Comparison of ENCODE assay signal across 18 mouse cellular contexts in the genomic region with DNA sequence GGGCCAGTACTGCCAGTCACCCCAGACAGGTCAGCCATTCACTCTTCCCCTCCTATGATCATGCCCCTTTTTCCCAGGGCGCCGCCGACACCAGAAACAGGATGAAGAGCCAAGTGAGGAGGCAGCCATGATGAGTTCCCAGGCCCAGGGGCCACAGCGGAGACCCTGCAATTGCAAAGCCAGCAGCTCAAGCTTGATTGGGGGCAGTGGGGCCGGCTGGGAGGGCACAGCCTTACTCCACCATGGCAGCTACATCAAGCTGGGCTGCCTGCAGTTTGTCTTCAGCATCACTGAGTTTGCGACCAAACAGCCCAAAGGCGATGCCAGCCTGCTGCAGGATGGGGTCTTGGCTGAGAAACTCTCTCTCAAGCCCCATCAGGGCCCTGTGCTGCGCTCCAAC.
"Had no signal": no experiment of that assay in that cellular context is flagged by ENCODE, and none has a peak within 500 bp of the region (broad histone marks: within the 10 kb centered on the region; RNA-seq: fewer than 3 reads in every experiment).

No protein-coding gene starts in this region.

- H3K27ac ChIP-seq: gastrocnemius, adult 2 months; heart, embryonic 10.5 days; hindbrain, embryonic 14.5 days; intestine, embryonic 15.5 days; layer of hippocampus, adult 2 months; left cerebral cortex, adult 2 months; limb, embryonic 10.5 days had no signal

- H3K4me2 ChIP-seq: heart, embryonic 12.5 days; hindbrain, embryonic 14.5 days; intestine, embryonic 15.5 days; limb, embryonic 12.5 days had no signal

- H3K4me3 ChIP-seq: gastrocnemius, adult 2 months; heart, embryonic 10.5 days; heart, embryonic 12.5 days; intestine, embryonic 15.5 days; layer of hippocampus, adult 2 months; left cerebral cortex, adult 2 months; limb, embryonic 10.5 days; limb, embryonic 12.5 days had no signal

- H3K27me3 ChIP-seq: heart, embryonic 12.5 days; intestine, embryonic 15.5 days; limb, embryonic 12.5 days had no signal

- H3K9me3 ChIP-seq: heart, embryonic 10.5 days; heart, embryonic 12.5 days; intestine, embryonic 15.5 days; limb, embryonic 10.5 days; limb, embryonic 12.5 days had no signal

- H3K9ac ChIP-seq: heart, embryonic 12.5 days; hindbrain, embryonic 14.5 days; intestine, embryonic 15.5 days; limb, embryonic 12.5 days had no signal

- ATAC-seq: hindbrain, embryonic 16.5 days; inflammation-experienced regulatory T-cells, adult 6 months; intestine, embryonic 15.5 days; intestine, postnatal 0 days had no signal

- DNase-seq: gastrocnemius, adult 2 months; gastrocnemius, postnatal 10 days; gastrocnemius, postnatal 25 days; heart, postnatal 10 days; heart, postnatal 4 days; kidney, adult 18-20 months; kidney, adult 8-10 months had no signal
